Mouse (Mus musculus) intestine, postnatal 0 days (tissue): ENCODE measurements around the gene Cybb. TPM values are rescaled to one million over a fixed set of nuclear protein-coding genes. Genes with fewer than 3 reads are reported as not detected.
"Not testable (repeated sequence)": the region's sequence is repeated elsewhere in the genome, so short reads cannot be mapped to it uniquely, and the experiment has no call there.

ENCODE experiments used
- ATAC-seq: fragments of 200-750 bp; cut with Nextera tagmentation; 2 replicates; pipeline ENCODE4 v1.8.0; 2017; ENCODE audit warnings: mild to moderate bottlenecking, moderate TSS enrichment, moderate library complexity
- H3K27ac ChIP-seq: fragments of 300-500 bp; sonication (generic); 2 replicates; pipeline ENCODE4 v1.5.1; 2014; ENCODE audit warnings: mild to moderate bottlenecking, low read depth, low read length, moderate library complexity
- H3K27me3 ChIP-seq: fragments of 300-500 bp; sonication (generic); replicated peaks from 2 replicates; pipeline ENCODE4 v1.6.1; 2014; ENCODE audit warnings: low read length, mixed read lengths; ENCODE audit not compliant: control insufficient read depth, insufficient read depth
- H3K36me3 ChIP-seq: fragments of 300-500 bp; sonication (generic); 2 replicates; pipeline ENCODE4 v1.6.1; 2014; ENCODE audit warnings: mild to moderate bottlenecking, moderate library complexity; ENCODE audit not compliant: control insufficient read depth, insufficient read depth
- H3K4me1 ChIP-seq: fragments of 300-500 bp; sonication (generic); replicated peaks from 2 replicates; pipeline ENCODE4 v1.6.1; 2014; ENCODE audit warnings: antibody characterized with exemption, low read length, mixed read lengths; ENCODE audit not compliant: control insufficient read depth, insufficient read depth
- H3K4me2 ChIP-seq: fragments of 300-500 bp; sonication (generic); replicated peaks from 2 replicates; pipeline ENCODE4 v1.6.1; 2014; ENCODE audit warnings: low read depth, mild to moderate bottlenecking, moderate library complexity
- H3K4me3 ChIP-seq: fragments of 300-500 bp; sonication (generic); 2 replicates; pipeline ENCODE4 v1.5.1; 2014; ENCODE audit warnings: low read depth, low read length
- H3K9ac ChIP-seq: fragments of 300-500 bp; sonication (generic); 2 replicates; pipeline ENCODE4 v1.6.1; 2014; ENCODE audit warnings: mild to moderate bottlenecking, low read depth, low read length
- H3K9me3 ChIP-seq: fragments of 300-500 bp; sonication (generic); 2 replicates; pipeline ENCODE4 v1.6.1; 2016; ENCODE audit warnings: mixed run types; ENCODE audit not compliant: control insufficient read depth
- CTCF ChIP-seq: sonication (generic); IDR thresholded peaks from 2 replicates; pipeline ENCODE4 v1.5.1; 2016; ENCODE audit warnings: low read depth, mild to moderate bottlenecking, control low read depth, antibody characterized with exemption, moderate library complexity
- WGBS: fragments of 180-500 bp; shearing (Covaris S2); extraction: QIAGEN DNeasy Blood & Tissue Kit; methylation state at CpG from one replicate; pipeline ENCODE4 v1.1.7; 2014; 5-methylcytosine and 5-hydroxymethylcytosine counted together
- polyA plus RNA-seq: library from polyadenylated mRNA; unstranded; fragments of >200 nt; fragmentation: Nextera tagmentation; extraction: Ambion mirVana; gene quantifications from 2 replicates; pipeline ENCODE4 v1.2.1, GENCODE M21; 2015

Gene Cybb
- 2.8 and 3.3 TPM in 2 replicates for polyA plus RNA-seq

GRCm38 (mm10) chrX:9487671-9488070, at the start of gene Cybb:
TSS of gene Cybb (minus strand) at chrX:9487771.
- Histone ChIP-seq H3K4me1 (no peaks in the 10 kb centered on the region), H3K4me2 (no peak within 1 kb of the TSS), H3K9ac (no peak within 1 kb of the TSS), H3K27me3 (no peaks in the 10 kb centered on the region), H3K4me3 (no peak within 1 kb of the TSS), H3K9me3 (no peaks in the 10 kb centered on the region), H3K36me3 (no peaks in the 10 kb centered on the region), H3K27ac (no peak within 1 kb of the TSS)
- TF ChIP-seq CTCF: no peak
- ATAC-seq: no peak
- WGBS: 78% methylated on average over 4 of the region's 4 CpGs

DNA sequence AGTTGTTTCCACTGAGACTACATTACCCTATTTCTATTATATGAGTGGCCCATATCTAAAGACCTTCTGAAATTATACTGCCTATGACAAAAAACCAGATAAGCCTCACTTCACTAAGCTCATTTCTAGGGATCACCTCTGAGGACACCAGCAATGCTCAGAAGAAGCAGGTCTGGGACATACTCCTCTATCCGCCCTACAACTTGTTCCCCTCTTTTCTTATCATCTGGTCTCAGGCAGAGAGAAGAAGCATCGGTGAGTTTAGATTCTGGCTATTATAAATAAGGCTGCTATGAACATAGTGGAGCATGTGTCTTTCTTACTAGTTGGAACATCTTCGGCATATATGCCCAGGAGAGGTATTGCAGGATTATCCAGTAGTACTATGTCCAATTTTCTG, 49.3 kb upstream of the Cybb start:
- TF ChIP-seq CTCF: no peak
- Histone ChIP-seq H3K27me3 (no peaks in the 10 kb centered on the region), H3K4me3 (no peak overlapping the region), H3K27ac (no peak overlapping the region), H3K4me1 (no peaks in the 10 kb centered on the region), H3K36me3 (no peaks in the 10 kb centered on the region), H3K4me2 (no peak overlapping the region), H3K9me3 (no peaks in the 10 kb centered on the region), H3K9ac (no peak overlapping the region)
- WGBS: 87% methylated on average over 3 of the region's 3 CpGs
- no peak for ATAC-seq

- not testable (repeated sequence) for ATAC-seq, H3K27ac ChIP-seq, H3K9ac ChIP-seq, H3K4me1 ChIP-seq, H3K9me3 ChIP-seq, H3K36me3 ChIP-seq, H3K4me3 ChIP-seq, H3K4me2 ChIP-seq, H3K27me3 ChIP-seq
- 24% methylated on average over 2 of the region's 2 CpGs for WGBS
- peak; percentile 72 for TF ChIP-seq CTCF
These were observed 32.4 kb upstream of the Cybb start for GRCm38 (mm10) chrX:9519969-9520368.

DNA sequence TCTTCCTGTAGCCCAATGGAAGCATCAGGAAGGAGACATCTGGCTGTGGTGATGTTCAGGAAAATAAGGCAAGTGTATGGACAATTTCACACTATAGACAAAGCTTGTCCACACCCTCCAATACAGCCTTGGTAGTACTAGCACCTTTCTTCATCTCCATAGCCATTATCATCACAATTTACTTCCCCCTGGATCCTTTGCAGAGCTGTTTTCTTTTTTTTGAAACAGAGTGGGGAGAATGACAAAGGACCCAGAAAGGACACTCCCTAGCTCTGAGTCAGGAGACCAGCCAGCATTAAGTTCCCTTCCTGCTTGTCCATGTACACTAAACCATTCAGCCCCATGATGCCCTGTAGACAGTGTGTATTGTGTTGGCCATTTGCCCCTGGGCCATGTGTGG, 30.0 kb upstream of the Cybb start:
- not testable (repeated sequence) for H3K9ac ChIP-seq, H3K4me2 ChIP-seq, H3K4me3 ChIP-seq, H3K27ac ChIP-seq, H3K27me3 ChIP-seq, H3K4me1 ChIP-seq, H3K9me3 ChIP-seq, ATAC-seq, H3K36me3 ChIP-seq

DNA sequence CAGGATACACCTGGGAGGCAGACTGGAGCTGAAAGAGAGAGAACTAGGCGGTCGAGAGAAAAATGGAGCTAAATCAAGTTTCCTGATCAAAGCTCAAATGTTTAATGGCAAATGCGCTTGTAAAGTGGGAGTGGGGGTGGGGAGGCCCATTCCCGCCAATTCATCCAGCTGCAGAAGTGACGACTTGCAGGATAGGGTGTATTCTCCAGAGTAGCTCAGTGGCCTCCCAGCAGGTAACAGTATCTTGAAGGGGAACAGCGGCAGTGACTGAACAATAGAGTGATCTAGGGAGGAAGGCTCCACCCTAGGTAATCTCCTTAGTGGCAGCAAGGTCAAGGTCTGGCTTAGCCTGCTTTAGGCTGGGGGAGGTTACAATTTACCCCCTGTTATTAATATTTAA, 12.5 kb downstream of the Cybb start:
- not testable (repeated sequence) for H3K4me1 ChIP-seq, H3K27ac ChIP-seq, H3K9ac ChIP-seq, H3K4me3 ChIP-seq, H3K4me2 ChIP-seq, H3K9me3 ChIP-seq, H3K36me3 ChIP-seq, H3K27me3 ChIP-seq, ATAC-seq
- WGBS: 83% methylated on average over 6 of the region's 6 CpGs

DNA sequence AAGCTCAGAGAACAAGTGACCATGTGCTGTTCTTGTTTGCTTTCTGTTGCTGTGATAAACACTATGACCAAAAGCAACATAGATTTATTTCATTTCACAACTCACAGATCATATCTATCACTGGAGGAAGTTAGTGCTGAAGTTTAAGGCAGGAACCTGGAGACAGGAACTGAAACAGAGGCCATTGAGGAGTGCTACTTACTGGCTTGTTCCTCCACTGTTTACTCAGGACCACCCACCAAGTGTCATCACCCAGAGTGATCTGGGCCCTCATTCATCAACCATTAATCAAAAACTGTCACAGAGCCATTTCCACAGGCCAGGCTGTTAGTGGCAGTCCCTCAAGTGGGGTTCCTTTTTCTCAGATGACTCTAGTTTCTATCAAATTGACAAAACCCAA, 13.1 kb downstream of the Cybb start:
- H3K9ac ChIP-seq: no peak overlapping the region
- ATAC-seq: no peak
- TF ChIP-seq CTCF: no peak
- H3K36me3 ChIP-seq: no peaks in the 10 kb centered on the region
- no peak overlapping the region for H3K27ac ChIP-seq
- no peaks in the 10 kb centered on the region for H3K27me3 ChIP-seq
- H3K4me1 ChIP-seq: no peaks in the 10 kb centered on the region
- H3K9me3 ChIP-seq: no peaks in the 10 kb centered on the region
- no peak overlapping the region for H3K4me3 ChIP-seq
- H3K4me2 ChIP-seq: no peak overlapping the region

DNA sequence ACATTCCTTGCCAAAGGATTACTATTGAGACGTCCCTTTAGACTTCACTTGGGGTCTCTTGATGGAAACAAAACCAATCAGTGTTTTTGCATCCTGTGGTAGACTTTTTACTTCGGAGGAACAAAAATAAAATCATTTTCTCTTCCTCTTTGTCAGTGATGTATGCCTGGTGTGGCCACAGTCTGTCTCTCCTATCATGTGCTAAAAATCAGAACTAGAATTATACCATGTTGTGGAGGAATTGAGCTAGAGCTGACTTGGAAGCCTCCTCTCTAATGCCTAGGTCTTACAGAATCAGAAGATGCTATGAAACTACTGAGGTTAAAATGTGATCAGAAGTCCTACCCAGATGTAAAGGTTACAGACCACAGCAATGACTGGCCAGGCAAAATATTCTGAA, 13.8 kb downstream of the Cybb start:
- no peaks in the 10 kb centered on the region for H3K4me1 ChIP-seq
- H3K27ac ChIP-seq: no peak overlapping the region
- H3K4me2 ChIP-seq: no peak overlapping the region
- no peaks in the 10 kb centered on the region for H3K36me3 ChIP-seq
- TF ChIP-seq CTCF: no peak
- H3K27me3 ChIP-seq: no peaks in the 10 kb centered on the region
- H3K9ac ChIP-seq: no peak overlapping the region
- no peak overlapping the region for H3K4me3 ChIP-seq
- ATAC-seq: no peak
- H3K9me3 ChIP-seq: no peaks in the 10 kb centered on the region
- 75% methylated on average over 2 of the region's 2 CpGs for whole genome bisulfite sequencing
